Mouse (Mus musculus): Measurements from ENCODE around the gene Olfr1506.
"Not testable (repeated sequence)": the region's sequence is repeated elsewhere in the genome, so short reads cannot be mapped to it uniquely, and the experiment has no call there.

The Olfr1506 gene

DNA sequence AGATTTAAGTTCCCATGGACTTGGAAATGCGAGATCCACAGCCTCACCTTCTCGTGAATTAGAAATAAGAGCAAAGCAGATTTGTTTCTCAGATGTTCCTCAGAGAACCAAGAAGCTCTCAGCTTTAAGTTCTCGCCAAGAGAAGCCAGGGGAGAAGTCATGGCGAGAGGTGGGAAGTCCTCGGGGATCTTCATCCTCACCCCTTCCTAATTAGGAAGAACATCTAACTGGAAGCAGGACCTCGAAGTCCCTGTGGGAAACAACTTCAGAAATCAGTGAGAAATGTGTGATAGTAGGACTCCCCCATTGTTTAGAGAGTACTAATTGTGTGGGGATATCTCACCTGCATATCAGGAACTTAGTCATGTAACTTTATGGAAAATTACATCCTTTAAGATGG lies at the start of gene Olfr1506:
TSS of gene Olfr1506 (minus strand) at position 101 of the 400 bp plus-strand sequence.
- DNase-seq (ENCODE audit: low read depth), result not testable (repeated sequence)

DNA sequence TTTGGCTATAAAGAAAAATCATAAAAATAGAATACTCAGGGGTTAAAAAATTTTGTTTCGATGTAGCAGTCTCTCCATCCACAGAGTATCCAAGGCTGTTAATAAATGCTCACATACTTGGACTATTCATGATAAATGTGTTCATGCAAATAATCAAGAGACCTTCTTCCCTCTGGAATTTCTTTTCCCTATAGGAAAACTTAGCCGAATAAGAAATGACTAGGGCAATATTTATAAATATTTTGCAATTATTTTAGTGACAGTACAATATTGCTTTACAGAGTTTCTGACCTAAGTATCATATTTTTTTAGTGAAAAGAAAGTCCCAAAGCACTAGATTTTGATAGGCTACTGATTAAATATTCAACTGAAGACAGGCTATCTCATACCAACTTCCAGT lies 46.6 kb upstream of the Olfr1506 start, which contains the start of gene Olfr1271:
TSS of gene Olfr1271 (minus strand) at position 101 of the 400 bp plus-strand sequence.
- no peak for DNase-seq (ENCODE audit: low read depth)

DNA sequence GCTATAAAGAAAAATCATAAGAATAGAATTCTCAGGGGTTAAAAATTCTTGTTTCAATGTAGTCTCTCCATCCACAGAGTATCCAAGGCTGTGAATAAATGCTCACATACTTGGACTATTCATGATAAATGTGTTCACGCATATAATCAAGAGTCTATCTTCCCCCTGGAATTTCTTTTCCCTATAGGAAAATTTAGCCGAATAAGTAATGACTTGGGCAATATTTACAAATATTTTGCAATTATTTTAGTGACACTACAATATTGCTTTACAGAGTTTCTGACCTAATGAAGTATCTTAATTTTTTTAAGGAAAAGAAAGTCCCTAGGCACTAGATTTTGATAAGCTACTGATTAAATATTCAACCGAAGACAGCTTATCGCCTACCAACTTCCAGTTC lies 33.2 kb upstream of the Olfr1506 start, which contains the start of gene Olfr142:
TSS of gene Olfr142 (minus strand) at position 101 of the 400 bp plus-strand sequence.
- no peak for DNase-seq (ENCODE audit: low read depth)

DNA sequence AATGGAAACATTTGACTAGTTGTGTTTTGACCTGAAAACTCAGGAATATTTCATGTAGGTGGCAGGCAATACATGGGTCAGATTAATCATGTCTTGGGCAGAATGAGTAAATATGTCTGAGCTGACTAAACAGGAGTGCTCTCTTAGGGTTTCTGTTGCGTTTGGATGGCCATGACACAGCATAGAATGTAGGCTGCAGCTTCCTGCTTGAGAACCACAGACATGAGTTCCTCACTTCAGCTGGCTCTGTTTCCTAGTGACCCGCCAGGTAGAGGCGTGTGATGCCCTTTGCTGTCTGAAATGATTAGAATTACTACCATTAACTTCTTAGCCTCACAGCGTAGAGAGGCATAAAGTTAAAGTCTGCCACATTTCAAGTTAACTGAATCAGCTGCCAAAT lies 24.7 kb downstream of the Olfr1506 start:
- DNase-seq (ENCODE audit: low read depth), result not testable (repeated sequence)

DNA sequence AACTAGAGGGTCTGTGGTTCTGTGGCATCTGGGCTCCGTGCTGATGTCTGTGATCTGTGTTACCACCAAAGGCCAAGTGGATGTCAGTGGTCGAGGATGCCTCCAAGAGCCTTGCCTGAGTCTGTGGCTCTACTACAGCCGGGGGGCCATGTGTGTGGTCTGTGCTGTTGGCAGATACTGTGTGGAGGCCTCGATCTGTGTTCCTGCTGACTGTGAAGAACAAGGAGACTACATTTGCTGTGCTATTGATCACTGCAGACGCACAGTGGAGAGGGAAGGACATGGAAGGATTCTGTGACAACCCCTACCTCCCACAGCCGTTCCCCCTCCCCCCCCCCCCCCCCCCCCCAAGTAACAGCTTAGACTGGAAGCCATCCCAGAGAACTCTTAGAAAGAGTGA lies 29.0 kb downstream of the Olfr1506 start:
- not testable (repeated sequence) for DNase-seq (ENCODE audit: low read depth)

DNA sequence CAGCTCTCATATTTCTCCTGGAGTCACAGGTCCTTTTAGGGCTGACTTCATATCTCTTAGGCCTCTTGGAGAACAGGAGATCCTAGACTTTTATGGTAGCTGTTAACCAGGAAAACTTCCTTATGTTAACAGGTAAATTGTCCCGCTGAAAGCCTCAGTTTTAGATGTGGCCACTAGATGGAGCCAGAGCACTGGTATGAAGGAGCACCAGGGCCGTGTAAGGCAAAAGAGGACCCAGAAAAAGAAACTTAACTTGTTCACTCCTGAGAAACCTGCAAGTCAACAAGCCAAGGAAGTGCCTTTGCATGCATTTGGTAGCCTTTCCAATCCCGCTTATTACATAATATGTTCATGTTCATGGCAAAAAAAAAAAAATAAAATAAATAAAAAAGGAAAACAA lies 29.5 kb downstream of the Olfr1506 start:
- DNase-seq (ENCODE audit: low read depth), result not testable (repeated sequence)

DNA sequence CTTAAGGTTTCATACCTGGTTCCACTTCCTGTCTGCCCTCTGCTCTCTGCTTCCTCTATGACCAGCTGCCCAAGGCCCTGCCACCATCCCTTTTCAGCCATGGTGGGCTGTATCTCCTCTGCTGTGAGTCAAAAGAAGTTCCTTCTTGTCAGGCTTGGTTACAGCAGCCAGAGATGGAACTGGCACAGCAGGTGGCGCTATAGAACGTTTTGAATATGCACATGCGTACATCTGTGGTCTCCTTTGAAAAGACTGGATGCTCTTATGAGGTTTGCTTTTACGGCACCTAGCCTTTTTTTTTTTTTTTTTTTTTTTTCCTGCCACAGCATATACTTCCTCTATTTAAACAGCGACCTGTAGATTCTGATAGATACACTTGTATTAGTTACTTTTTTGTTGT lies 37.2 kb downstream of the Olfr1506 start:
- DNase-seq (ENCODE audit: low read depth), result not testable (repeated sequence)

DNA sequence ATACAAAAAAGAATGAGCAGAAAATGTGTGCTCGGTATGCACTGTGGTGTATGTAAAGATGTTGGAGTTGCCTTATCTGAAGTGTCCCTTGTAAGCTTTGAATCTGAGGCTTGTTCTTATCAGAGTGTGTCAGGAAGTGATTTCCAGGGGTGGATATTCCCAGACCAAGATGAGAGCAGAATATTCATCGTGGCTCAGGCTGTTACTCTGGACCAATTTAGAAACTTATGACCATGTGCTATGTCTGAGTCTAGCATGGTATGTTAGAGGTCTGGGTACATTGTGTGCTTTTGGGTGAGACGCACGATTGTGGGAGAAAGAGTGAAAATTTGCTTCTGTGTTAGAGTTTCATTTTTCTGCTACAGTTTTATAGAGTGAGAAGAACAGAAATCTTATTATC lies 38.2 kb downstream of the Olfr1506 start:
- not testable (repeated sequence) for DNase-seq (ENCODE audit: low read depth)

Data from naive thymus-derived CD4-positive, alpha-beta T cell, adult 2 months (primary cell).